Mouse (Mus musculus) cortical plate, adult 2 months (tissue): ENCODE measurements at regions not wholly inside any gene's neighbourhood (a gene's known extent, or its start where the extent isn't known, plus 50 kb on each side); places are given as distances from the start of the nearest gene placed in this dataset.

ENCODE experiments used
- CTCF ChIP-seq: fragments of 200-500 bp; IDR thresholded peaks from 2 replicates; pipeline ENCODE4 v1.5.1; 2011; ENCODE audit warnings: mild to moderate bottlenecking, control low read depth, low read length; ENCODE audit not compliant: insufficient read depth; ENCODE audit errors: extremely low read depth
- POLR2A ChIP-seq: fragments of 200-500 bp; IDR thresholded peaks from 2 replicates; pipeline ENCODE4 v1.6.1; 2011; ENCODE audit warnings: mild to moderate bottlenecking, low read length, control low read depth; ENCODE audit not compliant: insufficient read depth; ENCODE audit errors: extremely low read depth

DNA sequence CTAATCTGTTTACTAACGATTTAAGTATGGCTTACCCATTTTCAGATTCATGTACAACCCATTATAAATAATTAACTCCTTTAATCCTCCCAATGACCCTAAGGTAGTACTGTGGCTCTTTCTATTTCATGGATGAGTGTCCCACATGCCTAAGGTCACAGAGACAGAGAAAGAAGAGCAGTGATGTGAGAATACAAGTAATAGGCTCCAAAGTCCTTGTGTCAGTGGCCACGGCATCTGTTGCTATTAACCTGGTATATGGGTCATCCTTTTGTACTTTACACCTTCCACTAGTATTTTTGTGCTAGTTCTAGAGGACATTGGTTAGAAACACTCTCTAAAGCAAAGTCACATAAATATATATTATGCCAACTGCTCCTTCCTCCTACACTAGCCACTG is 115.7 kb upstream of the Shcbp1 start:
- TF ChIP-seq CTCF (no peak), POLR2A (no peak)
